Comparison of ENCODE assay signal across 13 mouse cellular contexts in the genomic region with DNA sequence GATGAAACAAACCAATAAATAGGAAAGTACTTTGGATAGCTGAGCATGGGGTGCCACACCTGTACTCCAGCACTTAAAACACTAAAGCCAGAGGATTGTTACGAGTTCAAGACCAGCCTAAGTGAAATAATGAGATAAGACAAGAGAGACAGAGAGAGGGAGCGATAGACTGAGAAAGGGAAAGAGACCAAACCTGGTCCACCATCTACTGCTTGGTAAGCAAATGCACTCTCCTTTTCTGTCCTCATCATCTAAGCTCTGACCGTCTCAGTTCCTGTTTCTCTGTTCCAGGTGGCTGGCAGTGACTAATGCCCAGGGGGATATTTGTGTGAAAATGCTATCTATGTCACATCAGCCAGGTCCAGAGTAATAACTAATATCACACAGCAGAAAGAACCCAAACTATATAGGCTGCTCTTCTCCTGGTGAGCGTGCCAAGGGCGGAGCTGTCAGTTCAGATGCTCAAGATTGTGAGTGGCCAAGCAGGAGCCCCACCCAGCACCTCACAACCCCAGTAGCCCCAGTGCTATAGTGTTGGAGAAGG. TPM values are rescaled to one million over a fixed set of nuclear protein-coding genes. Genes with fewer than 3 reads are reported as not detected.
DNase-seq lines count a peak whose midpoint lies in the region; ATAC-seq lines count a peak whose summit lies in the region.
"Had no signal": no experiment of that assay in that cellular context is flagged by ENCODE, and none has a peak within 500 bp of the region (broad histone marks: within the 10 kb centered on the region; RNA-seq: fewer than 3 reads in every experiment).

No protein-coding gene starts in this region.

- no peaks in the 10 kb centered on the region for H3K9me3 ChIP-seq in hindbrain, embryonic 10.5 days
- no peaks in the 10 kb centered on the region for H3K9me3 ChIP-seq in hindbrain, embryonic 13.5 days
- H3K9me3 ChIP-seq in liver, embryonic 16.5 days (replicated peaks; ENCODE audit: control insufficient read depth, low read length), result no peaks in the 10 kb centered on the region
- H3K9me3 ChIP-seq: limb, embryonic 15.5 days had no signal

- H3K27ac ChIP-seq in hindbrain, embryonic 10.5 days, result 0 out of 2 replicates have a peak overlapping the region, but pooled peaks have one; percentile 98
- no peak overlapping the region for H3K27ac ChIP-seq in hindbrain, embryonic 13.5 days
- H3K27ac ChIP-seq in liver, embryonic 16.5 days (ENCODE audit: low read length), result no peak overlapping the region
- H3K27ac ChIP-seq: limb, embryonic 15.5 days had no signal

- 89% methylated on average over 5 of the region's 5 CpGs for WGBS in hindbrain, embryonic 10.5 days
- WGBS in hindbrain, embryonic 13.5 days, result 91% methylated on average over 5 of the region's 5 CpGs
- WGBS in liver, embryonic 16.5 days (ENCODE audit: insufficient replicate concordance), result 54% methylated on average over 5 of the region's 5 CpGs

- peaks cover 90% of the 10 kb centered on the region for H3K36me3 ChIP-seq in hindbrain, embryonic 10.5 days
- peaks cover 65% of the 10 kb centered on the region for H3K36me3 ChIP-seq in hindbrain, embryonic 13.5 days
- H3K36me3 ChIP-seq in liver, embryonic 16.5 days (ENCODE audit: control insufficient read depth, insufficient read depth), result no peaks in the 10 kb centered on the region

- H3K4me3 ChIP-seq in hindbrain, embryonic 10.5 days, result no peak overlapping the region
- no peak overlapping the region for H3K4me3 ChIP-seq in hindbrain, embryonic 13.5 days
- no peak overlapping the region for H3K4me3 ChIP-seq in liver, embryonic 16.5 days (ENCODE audit: low read depth, low read length)
- H3K4me3 ChIP-seq: limb, embryonic 15.5 days; myocyte had no signal

- no peak overlapping the region for H3K9ac ChIP-seq in hindbrain, embryonic 13.5 days
- no peak overlapping the region for H3K9ac ChIP-seq in liver, embryonic 16.5 days (ENCODE audit: low read depth, low read length)
- H3K9ac ChIP-seq: limb, embryonic 15.5 days had no signal

- peaks cover 82% of the 10 kb centered on the region for H3K4me1 ChIP-seq in hindbrain, embryonic 10.5 days (replicated peaks)
- H3K4me1 ChIP-seq in hindbrain, embryonic 13.5 days (replicated peaks), result peaks cover 50% of the 10 kb centered on the region
- H3K4me1 ChIP-seq in liver, embryonic 16.5 days (ENCODE audit: control insufficient read depth, low read depth, low read length), result peaks cover 21% of the 10 kb centered on the region

- no peak for DNase-seq in hindbrain, embryonic 10.5 days (ENCODE audit: low spot score)
- DNase-seq in spleen, postnatal 4 days (ENCODE audit: low spot score in 2 of 2), result peak; percentile 63 to 75
- no peak for DNase-seq in kidney, postnatal 14 days
- DNase-seq in right cerebral cortex, postnatal 36 days (ENCODE audit: low spot score in 2 of 2), result no peak
- DNase-seq: kidney, adult 8-10 months; retina, postnatal 1 day had no signal

- 0 out of 2 replicates have a peak, but pooled peaks cover 3% of the 10 kb centered on the region for H3K27me3 ChIP-seq in hindbrain, embryonic 10.5 days (ENCODE audit: insufficient read depth, poor library complexity, severe bottlenecking)
- no peaks in the 10 kb centered on the region for H3K27me3 ChIP-seq in hindbrain, embryonic 13.5 days
- H3K27me3 ChIP-seq in liver, embryonic 16.5 days (ENCODE audit: control insufficient read depth, insufficient read depth, low read depth, low read length), result no peaks in the 10 kb centered on the region
- H3K27me3 ChIP-seq: limb, embryonic 15.5 days had no signal

- no peak overlapping the region for H3K4me2 ChIP-seq in hindbrain, embryonic 13.5 days
- no peak overlapping the region for H3K4me2 ChIP-seq in liver, embryonic 16.5 days (ENCODE audit: low read depth, low read length)
- H3K4me2 ChIP-seq: limb, embryonic 15.5 days had no signal

- ATAC-seq in hindbrain, embryonic 13.5 days (ENCODE audit: low FRiP score), result no peak
- ATAC-seq in erythroid progenitor cell, adult 5-6 weeks (replicated peaks; ENCODE audit: low FRiP score, poor library complexity, severe bottlenecking), result peak; percentile 81
- ATAC-seq in liver, embryonic 16.5 days (ENCODE audit: low read depth), result peak; percentile 40; the same call in 1 of the 2 replicates
- ATAC-seq in inflammation-experienced regulatory T-cells, adult 6 months, result no peak
- ATAC-seq: activated CD4-positive, CD25-positive, alpha-beta regulatory T cell, adult 4 months had no signal

RNA-seq across cellular contexts. Expression of a gene that starts 37.6 kb away (rescaled TPM):
- polyA plus RNA-seq in hindbrain, embryonic 10.5 days (2016; fragmentation: Nextera tagmentation; extraction: Ambion mirVana), result 16.8 and 20.8 TPM in 2 replicates
- 14.6 and 15.3 TPM in 2 replicates for polyA plus RNA-seq in hindbrain, embryonic 13.5 days (2015; fragmentation: Nextera tagmentation; extraction: Ambion mirVana)
- 2.9 and 3.2 TPM in 2 replicates for total RNA-seq in erythroid progenitor cell, adult 5-6 weeks (2015; ENCODE audit: low replicate concordance)
- total RNA-seq in erythroid progenitor cell, adult 5-6 weeks (2017; ENCODE audit: low replicate concordance), result 0.23 and 0.90 TPM in 2 replicates
- 0.85 and 1.2 TPM in 2 replicates for polyA plus RNA-seq in liver, embryonic 16.5 days (2015; fragmentation: Nextera tagmentation; extraction: Ambion mirVana)
- under 1 TPM; 0.36 to 0.67 (median 0.61) TPM for polyA plus RNA-seq in inflammation-experienced regulatory T-cells, adult 6 months (2017; shearing (Covaris generic))

RNA-seq across cellular contexts. Expression of a gene that starts 47.9 kb away (rescaled TPM):
- 46.2 and 54.6 TPM in 2 replicates for polyA plus RNA-seq in hindbrain, embryonic 10.5 days (2016; fragmentation: Nextera tagmentation; extraction: Ambion mirVana)
- 29.2 TPM in 2 replicates for polyA plus RNA-seq in hindbrain, embryonic 13.5 days (2015; fragmentation: Nextera tagmentation; extraction: Ambion mirVana)
- 131 and 152 TPM in 2 replicates for total RNA-seq in erythroid progenitor cell, adult 5-6 weeks (2015; ENCODE audit: low replicate concordance)
- total RNA-seq in erythroid progenitor cell, adult 5-6 weeks (2017; ENCODE audit: low replicate concordance), result 227 and 245 TPM in 2 replicates
- 46.1 and 48.9 TPM in 2 replicates for polyA plus RNA-seq in liver, embryonic 16.5 days (2015; fragmentation: Nextera tagmentation; extraction: Ambion mirVana)
- 10 to 100 TPM; 20.8 to 26.0 (median 23.6) TPM for polyA plus RNA-seq in inflammation-experienced regulatory T-cells, adult 6 months (2017; shearing (Covaris generic))

RNA-seq across cellular contexts. Expression of a gene that starts 52.7 kb away (rescaled TPM):
- polyA plus RNA-seq in hindbrain, embryonic 10.5 days (2016; fragmentation: Nextera tagmentation; extraction: Ambion mirVana), result 31.9 and 36.3 TPM in 2 replicates
- polyA plus RNA-seq in hindbrain, embryonic 13.5 days (2015; fragmentation: Nextera tagmentation; extraction: Ambion mirVana), result 41.5 and 48.0 TPM in 2 replicates
- total RNA-seq in erythroid progenitor cell, adult 5-6 weeks (2015; ENCODE audit: low replicate concordance), result 92.3 and 118 TPM in 2 replicates
- 148 and 163 TPM in 2 replicates for total RNA-seq in erythroid progenitor cell, adult 5-6 weeks (2017; ENCODE audit: low replicate concordance)
- polyA plus RNA-seq in liver, embryonic 16.5 days (2015; fragmentation: Nextera tagmentation; extraction: Ambion mirVana), result 12.7 and 13.4 TPM in 2 replicates
- 100 to 1,000 TPM in 1 of 3 experiments, 10 to 100 TPM in 2; 94.1 to 139 (median 98.6) TPM for polyA plus RNA-seq in inflammation-experienced regulatory T-cells, adult 6 months (2017; shearing (Covaris generic))

Comparison
In these comparisons a context has a peak if more than half of its experiments do, and no peak if none do; other contexts are left out.
1. DNase-seq: peak in spleen, postnatal 4 days (2 of 2); none in hindbrain, embryonic 10.5 days (single experiment), kidney, postnatal 14 days (single experiment) and right cerebral cortex, postnatal 36 days (0 of 2).
2. ATAC-seq: peak in erythroid progenitor cell, adult 5-6 weeks (single experiment) and liver, embryonic 16.5 days (single experiment); none in hindbrain, embryonic 13.5 days (single experiment) and inflammation-experienced regulatory T-cells, adult 6 months (single experiment).